Mouse (Mus musculus) adipose tissue, adult 10 weeks (tissue): ENCODE measurements around the gene Adarb2. TPM values are rescaled to one million over a fixed set of nuclear protein-coding genes. Genes with fewer than 3 reads are reported as not detected.

Source experiments
- polyA plus RNA-seq: library from polyadenylated mRNA; stranded (reverse); fragments of 350-450 nt; fragmentation: Illumina TruSeq; extraction: RNeasy Lipid Tissue Mini Kit (QIAGEN cat#74804); gene quantifications from one replicate; pipeline ENCODE4 v1.2.3, GENCODE M21; 2014; ENCODE audit warnings: low read depth, low replicate concordance

The Adarb2 gene
- not detected for polyA plus RNA-seq

GRCm38 (mm10) chr13:8202681-8203476, at the start of gene Adarb2:
TSS of gene Adarb2 (plus strand) at chr13:8202866.

